Mouse (Mus musculus): ENCODE data around the gene Sh3kbp1. TPM values are rescaled to one million over a fixed set of nuclear protein-coding genes. Genes with fewer than 3 reads are reported as not detected.

Gene Sh3kbp1
- total and polyA plus RNA-seq, 3 experiments = 18.6 to 37.7 TPM; not detected in 1

GRCm38 (mm10) chrX:159963273-159963672, 336.2 kb downstream of the Sh3kbp1 start:
- peak; percentile 81 for DNase-seq (ENCODE audit: low read depth, low spot score)
- TF ChIP-seq SIN3A (IDR thresholded peaks at IDR 0.05; ENCODE audit: low read length) (peak; percentile 52; the same call in 1 of the 2 replicates), GATA1 (IDR thresholded peaks at IDR 0.05; ENCODE audit: low read depth, low read length) (peak; percentile 71), JUND (IDR thresholded peaks at IDR 0.05; ENCODE audit: low read depth, low read length) (no peak), ELF1 (IDR thresholded peaks at IDR 0.05; ENCODE audit: low read depth, low read length) (no peak), CTCF (IDR thresholded peaks at IDR 0.05 in 2 of 3, conservative IDR thresholded peaks at IDR 0.05 in 1 of 3; ENCODE audit: control insufficient read depth in 1 of 3, insufficient read depth in 1 of 3, low read depth in 2 of 3, low read length in 3 of 3, poor library complexity in 1 of 3, severe bottlenecking in 1 of 3) (peak; percentile 17 to 94 (median 73); a peak in 5 of 6 replicates), ZC3H11A (IDR thresholded peaks at IDR 0.05; ENCODE audit: low read depth, low read length) (peak; percentile 88), TCF12 (IDR thresholded peaks at IDR 0.05; ENCODE audit: low read depth, low read length) (no peak), MEF2A (IDR thresholded peaks at IDR 0.05; ENCODE audit: extremely low read depth, insufficient replicate concordance, low read depth, low read length, poor library complexity, severe bottlenecking) (no peak), RAD21 (IDR thresholded peaks at IDR 0.05; ENCODE audit: low read depth, low read length) (peak; percentile 96), MYB (IDR thresholded peaks at IDR 0.05; ENCODE audit: low read depth, low read length) (no peak), USF2 (IDR thresholded peaks at IDR 0.05; ENCODE audit: borderline replicate concordance in 1 of 2, insufficient read depth in 1 of 2, low read depth in 1 of 2, low read length in 2 of 2) (no peak), BHLHE40 (IDR thresholded peaks at IDR 0.05; ENCODE audit: borderline replicate concordance, low read depth, low read length) (no peak), SMC3 (IDR thresholded peaks at IDR 0.05; ENCODE audit: low read depth, low read length) (peak; percentile 92), EP300 (IDR thresholded peaks at IDR 0.05; ENCODE audit: low read depth in 1 of 2, low read length in 2 of 2) (0 out of 4 replicates have a peak, but pooled peaks of 1 of the 2 experiments have one; percentile 14)
- Histone ChIP-seq H3K9me3 (replicated peaks; ENCODE audit: insufficient read depth, low read length) (no peaks in the 10 kb centered on the region), H3K79me2 (ENCODE audit: control insufficient read depth, insufficient read depth, low read length, poor library complexity) (no peaks in the 10 kb centered on the region), H3K27ac (ENCODE audit: control insufficient read depth, low read depth, low read length) (no peak overlapping the region), H3K4me3 (ENCODE audit: control insufficient read depth in 1 of 2, insufficient read depth in 1 of 2, low read depth in 2 of 2, low read length in 2 of 2) (no peak overlapping the region), H3K4me1 (ENCODE audit: control insufficient read depth in 1 of 2, insufficient read depth in 2 of 2, low read length in 2 of 2) (peaks cover 8% of the 10 kb centered on the region in 2 experiments), H3K36me3 (ENCODE audit: control insufficient read depth in 1 of 2, insufficient read depth in 2 of 2, low read length in 2 of 2) (peaks cover 0 to 6% of the 10 kb centered on the region in 2 experiments; a peak in 2 of 4 replicates), H3K9ac (ENCODE audit: control insufficient read depth, low read depth, low read length, poor library complexity, severe bottlenecking) (no peak overlapping the region), H3K27me3 (ENCODE audit: control insufficient read depth in 1 of 2, insufficient read depth in 2 of 2, low read length in 2 of 2) (no peaks in the 10 kb centered on the region)

- Histone ChIP-seq H3K4me1 (ENCODE audit: control insufficient read depth in 1 of 2, insufficient read depth in 2 of 2, low read length in 2 of 2) (peaks cover 8% of the 10 kb centered on the region in 2 experiments), H3K27ac (ENCODE audit: control insufficient read depth, low read depth, low read length) (no peak overlapping the region), H3K9me3 (replicated peaks; ENCODE audit: insufficient read depth, low read length) (no peaks in the 10 kb centered on the region), H3K79me2 (ENCODE audit: control insufficient read depth, insufficient read depth, low read length, poor library complexity) (no peaks in the 10 kb centered on the region), H3K4me3 (ENCODE audit: control insufficient read depth in 1 of 2, insufficient read depth in 1 of 2, low read depth in 2 of 2, low read length in 2 of 2) (no peak overlapping the region), H3K36me3 (ENCODE audit: control insufficient read depth in 1 of 2, insufficient read depth in 2 of 2, low read length in 2 of 2) (peaks cover 0 to 4% of the 10 kb centered on the region in 2 experiments; a peak in 2 of 4 replicates), H3K27me3 (ENCODE audit: control insufficient read depth in 1 of 2, insufficient read depth in 2 of 2, low read length in 2 of 2) (no peaks in the 10 kb centered on the region), H3K9ac (ENCODE audit: control insufficient read depth, low read depth, low read length, poor library complexity, severe bottlenecking) (no peak overlapping the region)
- no peak for TF ChIP-seq MAFK (IDR thresholded peaks at IDR 0.05; ENCODE audit: borderline replicate concordance, low read depth, low read length)
- DNase-seq (ENCODE audit: low read depth, low spot score) = no peak
Observed at GRCm38 (mm10) chrX:159963925-159964324, 336.9 kb downstream of the Sh3kbp1 start.
